Comparison of ENCODE assay signal across 30 mouse cellular contexts in genomic region chr10:61402911-61403310, GRCm38 (mm10). TPM values are rescaled to one million over a fixed set of nuclear protein-coding genes. Genes with fewer than 3 reads are reported as not detected.
DNase-seq lines count a peak whose midpoint lies in the region; ATAC-seq and TF ChIP-seq lines count a peak whose summit lies in the region.
"Had no signal": no experiment of that assay in that cellular context is flagged by ENCODE, and none has a peak within 500 bp of the region (broad histone marks: within the 10 kb centered on the region; RNA-seq: fewer than 3 reads in every experiment).

No protein-coding gene starts in this region.

- H3K27me3 ChIP-seq in kidney, adult 2 months (replicated peaks; ENCODE audit: control insufficient read depth, insufficient read depth, low read length), result no peaks in the 10 kb centered on the region
- H3K27me3 ChIP-seq: lung, embryonic 15.5 days had no signal

- ATAC-seq in granulocyte monocyte progenitor cell, adult 5-6 weeks (replicated peaks; ENCODE audit: poor library complexity, severe bottlenecking), result no peak
- ATAC-seq: CD4-positive, CD25-positive, alpha-beta regulatory T cell, adult 4 months; forebrain, embryonic 13.5 days; intestine, embryonic 16.5 days had no signal

- peak; percentile 64 for DNase-seq in adrenal gland, postnatal 14 days
- DNase-seq in adrenal gland, postnatal 4 days (ENCODE audit: low spot score in 2 of 2), result no peak
- peak; percentile 55 for DNase-seq in kidney, adult 2 months
- no peak for DNase-seq in kidney, postnatal 4 days
- peak; percentile 40 for DNase-seq in lung, postnatal 10 days
- DNase-seq in lung, adult 2 months, result no peak
- peak; percentile 67 for DNase-seq in adipocyte (ENCODE audit: low spot score)
- DNase-seq: cerebellum, adult 8-10 months; cerebellum, postnatal 25 days; gastrocnemius, postnatal 25 days; layer of hippocampus, postnatal 36 days; right cerebral cortex, postnatal 4 days; thymus, postnatal 4 days had no signal

- H3K4me3 ChIP-seq in kidney, adult 2 months (ENCODE audit: insufficient read depth, low read depth, low read length), result no peak overlapping the region
- H3K4me3 ChIP-seq in lung, adult 2 months (replicated peaks; ENCODE audit: extremely low read depth, low read depth, low read length), result no peak overlapping the region
- H3K4me3 ChIP-seq: embryonic facial prominence, embryonic 10.5 days; embryonic facial prominence, embryonic 15.5 days; forebrain, embryonic 13.5 days; heart, embryonic 10.5 days; heart, embryonic 15.5 days; limb, embryonic 10.5 days; limb, embryonic 15.5 days; liver, embryonic 15.5 days; lung, embryonic 15.5 days; midbrain, embryonic 12.5 days; neural tube, embryonic 13.5 days had no signal

- TF ChIP-seq CTCF in kidney, adult 2 months (conservative IDR thresholded peaks at IDR 0.05; ENCODE audit: insufficient read depth, insufficient read length, low read depth, low read length), result no peak
- no peak for TF ChIP-seq CTCF in lung, adult 2 months (IDR thresholded peaks at IDR 0.05; ENCODE audit: insufficient read depth, low read length)

- no peaks in the 10 kb centered on the region for H3K36me3 ChIP-seq in kidney, adult 2 months (ENCODE audit: control insufficient read depth, insufficient read depth, low read length)
- H3K36me3 ChIP-seq: embryonic facial prominence, embryonic 10.5 days; embryonic facial prominence, embryonic 15.5 days; heart, embryonic 10.5 days; heart, embryonic 15.5 days; limb, embryonic 10.5 days; limb, embryonic 15.5 days; liver, embryonic 15.5 days; lung, embryonic 15.5 days; midbrain, embryonic 12.5 days; neural tube, embryonic 13.5 days had no signal

- H3K27ac ChIP-seq in kidney, adult 2 months (ENCODE audit: insufficient read depth, low read depth, low read length), result no peak overlapping the region
- H3K27ac ChIP-seq: embryonic facial prominence, embryonic 10.5 days; embryonic facial prominence, embryonic 15.5 days; forebrain, embryonic 13.5 days; heart, embryonic 10.5 days; heart, embryonic 15.5 days; limb, embryonic 10.5 days; limb, embryonic 15.5 days; liver, embryonic 15.5 days; lung, embryonic 15.5 days; midbrain, embryonic 12.5 days; neural tube, embryonic 13.5 days; stomach, postnatal 0 days had no signal

- WGBS in kidney, adult 2 months, result 47% methylated on average over 2 of the region's 2 CpGs
- WGBS in lung, adult 2 months, result 24% methylated on average over 2 of the region's 2 CpGs

- no peak for TF ChIP-seq POLR2A in kidney, adult 2 months (IDR thresholded peaks at IDR 0.05; ENCODE audit: low read depth, low read length)
- TF ChIP-seq POLR2A in lung, adult 2 months (IDR thresholded peaks at IDR 0.05; ENCODE audit: borderline replicate concordance, extremely low read depth, low read depth, low read length), result no peak

- no peaks in the 10 kb centered on the region for H3K4me1 ChIP-seq in kidney, adult 2 months (ENCODE audit: control insufficient read depth, insufficient read depth, low read length)
- H3K4me1 ChIP-seq in lung, adult 2 months (ENCODE audit: control insufficient read depth, insufficient read depth, low read length), result no peaks in the 10 kb centered on the region
- H3K4me1 ChIP-seq: forebrain, embryonic 13.5 days; limb, embryonic 15.5 days; midbrain, embryonic 12.5 days; neural tube, embryonic 13.5 days had no signal

RNA-seq across cellular contexts. Expression of gene Nodal, which starts 14.9 kb away (rescaled TPM):
- total RNA-seq in adrenal gland, postnatal 14 days (2021), result not detected in 2 replicates
- total RNA-seq in adrenal gland, postnatal 4 days (2021), result under 1 TPM in 1 of 2 experiments, not detected in 1; 0.14 TPM
- polyA plus RNA-seq in kidney, adult 2 months (2012; rRNA removed), result 0.06 and 0.12 TPM in 2 replicates
- polyA plus RNA-seq in lung, adult 2 months (2012; rRNA removed), result 0.15 and 0.24 TPM in 2 replicates
- not detected in 2 replicates for total RNA-seq in granulocyte monocyte progenitor cell, adult 5-6 weeks (2014; fragmentation: Nextera tagmentation)
- total RNA-seq in granulocyte monocyte progenitor cell, adult 5-6 weeks (2017), result not detected in 2 replicates
- total RNA-seq: adrenal gland, postnatal 36 days; gastrocnemius, postnatal 25 days; megakaryocyte, adult 5-6 weeks had no signal
- polyA plus RNA-seq: CD4-positive, CD25-positive, alpha-beta regulatory T cell, adult 4 months; embryonic facial prominence, embryonic 10.5 days; midbrain, embryonic 12.5 days; neural tube, embryonic 13.5 days; stomach, postnatal 0 days had no signal

RNA-seq across cellular contexts. Expression of gene Pald1, which starts 19.6 kb away (rescaled TPM):
- 41.8 and 44.5 TPM in 2 replicates for total RNA-seq in adrenal gland, postnatal 14 days (2021)
- total RNA-seq in adrenal gland, postnatal 4 days (2021), result 10 to 100 TPM; 34.5 to 35.9 TPM
- polyA plus RNA-seq in kidney, adult 2 months (2012; rRNA removed), result 8.8 and 10.8 TPM in 2 replicates
- 69.1 and 76.2 TPM in 2 replicates for polyA plus RNA-seq in lung, adult 2 months (2012; rRNA removed)
- total RNA-seq in granulocyte monocyte progenitor cell, adult 5-6 weeks (2014; fragmentation: Nextera tagmentation), result not detected in 2 replicates
- not detected in 2 replicates for total RNA-seq in granulocyte monocyte progenitor cell, adult 5-6 weeks (2017)
- polyA plus RNA-seq: CD4-positive, CD25-positive, alpha-beta regulatory T cell, adult 4 months had no signal

RNA-seq across cellular contexts. Expression of gene Eif4ebp2, which starts 49.5 kb away (rescaled TPM):
- total RNA-seq in adrenal gland, postnatal 14 days (2021), result 109 and 114 TPM in 2 replicates
- total RNA-seq in adrenal gland, postnatal 4 days (2021), result 100 to 1,000 TPM; 112 to 123 TPM
- 127 and 128 TPM in 2 replicates for polyA plus RNA-seq in kidney, adult 2 months (2012; rRNA removed)
- 101 and 132 TPM in 2 replicates for polyA plus RNA-seq in lung, adult 2 months (2012; rRNA removed)
- total RNA-seq in granulocyte monocyte progenitor cell, adult 5-6 weeks (2014; fragmentation: Nextera tagmentation), result 175 and 185 TPM in 2 replicates
- total RNA-seq in granulocyte monocyte progenitor cell, adult 5-6 weeks (2017), result 11.8 and 14.0 TPM in 2 replicates

Comparison
In these comparisons a context has a peak if more than half of its experiments do, and no peak if none do; other contexts are left out.
1. DNase-seq: peak in adrenal gland, postnatal 14 days (single experiment), kidney, adult 2 months (single experiment), lung, postnatal 10 days (single experiment) and adipocyte (single experiment); none in adrenal gland, postnatal 4 days (0 of 2), kidney, postnatal 4 days (0 of 2) and lung, adult 2 months (single experiment).
2. RNA of gene Pald1, which starts 19.6 kb away (total RNA-seq): 41.8 to 44.5 TPM in adrenal gland, postnatal 14 days and 34.5 to 35.9 TPM in adrenal gland, postnatal 4 days; not detected in granulocyte monocyte progenitor cell, adult 5-6 weeks; every median in the first group is over 10 times any median in the second.